Mouse (Mus musculus) naive thymus-derived CD4-positive, alpha-beta T cell, adult 5 months (primary cell): ENCODE results near the gene Rnf212. TPM values are rescaled to one million over a fixed set of nuclear protein-coding genes. Genes with fewer than 3 reads are reported as not detected.

ENCODE experiments used
- polyA plus RNA-seq: library from polyadenylated mRNA; unstranded; fragments of 100-300 nt; shearing (Covaris generic); gene quantifications from one replicate; pipeline ENCODE4 v1.2.1, GENCODE M21; 2017

The Rnf212 gene
- not detected for polyA plus RNA-seq

GRCm38 (mm10) chr5:108774630-108775306 lies at the start of gene Rnf212:
TSS of gene Rnf212 (minus strand) at chr5:108774982.

GRCm38 (mm10) chr5:108808750-108809149 lies 34.0 kb upstream of the Rnf212 start, which contains the start of gene Vmn2r8:
TSS of gene Vmn2r8 (minus strand) at chr5:108808850.

DNA sequence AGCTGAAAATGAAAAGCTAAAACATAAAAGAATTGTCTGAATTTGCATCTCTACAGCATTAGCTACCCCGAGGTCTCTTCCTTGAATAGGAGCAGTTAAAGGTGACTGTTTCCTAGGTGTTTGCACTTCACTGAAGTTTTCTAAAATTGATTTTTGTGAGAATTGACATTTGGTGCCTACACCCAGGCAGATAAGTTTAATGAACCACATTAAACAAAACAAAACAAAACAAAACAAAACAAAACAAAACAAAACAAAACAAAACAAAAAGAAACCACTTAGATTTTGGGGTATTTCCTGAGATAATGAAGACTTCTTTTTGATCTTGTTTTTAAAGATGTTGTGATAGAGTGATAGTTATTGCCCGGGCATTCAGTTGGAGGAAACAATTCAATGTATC lies 20.5 kb upstream of the Rnf212 start, which contains the start of gene Tmed11:
Tmed11 (minus strand) TSS at position 101 of the 400 bp plus-strand sequence.

DNA sequence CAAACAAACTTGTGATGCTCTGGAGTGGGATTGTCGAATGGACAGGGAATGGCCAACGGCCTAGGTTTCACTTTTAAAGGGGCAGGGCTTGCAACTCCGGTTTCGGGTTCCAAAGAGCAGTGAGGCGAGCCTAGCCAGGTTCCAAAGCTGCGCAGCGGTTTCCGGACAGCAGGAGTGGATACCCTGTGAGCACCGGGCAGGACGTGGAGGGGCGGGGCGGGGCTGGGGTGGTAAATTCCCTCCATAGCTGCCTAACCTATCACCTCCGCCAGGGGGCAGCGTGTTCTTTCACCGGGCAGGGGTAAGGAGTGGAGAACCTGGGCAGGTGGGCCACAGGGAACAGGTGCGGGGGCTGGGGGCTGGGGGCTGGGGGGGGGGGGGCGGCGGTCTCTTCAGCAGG lies 82.5 kb downstream of the Rnf212 start, which contains the start of gene Fgfrl1:
Fgfrl1 (plus strand) TSS at position 112 of the 400 bp plus-strand sequence.

Other genes with a start within 250 kb of the Rnf212 start
- not detected for gene Cplx1, start 225.0 kb downstream of the Rnf212 start, polyA plus RNA-seq
- gene Gak, start 145.2 kb downstream of the Rnf212 start, polyA plus RNA-seq = 210 TPM
- gene Tmem175, start 145.2 kb downstream of the Rnf212 start, polyA plus RNA-seq = 22.5 TPM
- gene Idua, start 114.7 kb downstream of the Rnf212 start, polyA plus RNA-seq = 31.0 TPM
- 24.7 TPM for gene Dgkq, start 105.3 kb downstream of the Rnf212 start, polyA plus RNA-seq
- 0.11 TPM for gene Slc26a1, start 99.4 kb downstream of the Rnf212 start, polyA plus RNA-seq
- gene Fgfrl1, start 82.6 kb downstream of the Rnf212 start, polyA plus RNA-seq = 6.1 TPM
- not detected for gene Tmed11, start 20.4 kb upstream of the Rnf212 start, polyA plus RNA-seq
- not detected for gene Vmn2r8, start 33.9 kb upstream of the Rnf212 start, polyA plus RNA-seq
- gene Vmn2r9, start 77.6 kb upstream of the Rnf212 start, polyA plus RNA-seq = 0.05 TPM
- 0.05 TPM for gene Vmn2r10, start 231.5 kb upstream of the Rnf212 start, polyA plus RNA-seq